Mouse (Mus musculus): ENCODE measurements around the gene Rdh8. TPM values are rescaled to one million over a fixed set of nuclear protein-coding genes. Genes with fewer than 3 reads are reported as not detected.

The Rdh8 gene
- not detected in 2 replicates for polyA plus RNA-seq (2016; fragmentation: Nextera tagmentation; extraction: Ambion mirVana)

DNA sequence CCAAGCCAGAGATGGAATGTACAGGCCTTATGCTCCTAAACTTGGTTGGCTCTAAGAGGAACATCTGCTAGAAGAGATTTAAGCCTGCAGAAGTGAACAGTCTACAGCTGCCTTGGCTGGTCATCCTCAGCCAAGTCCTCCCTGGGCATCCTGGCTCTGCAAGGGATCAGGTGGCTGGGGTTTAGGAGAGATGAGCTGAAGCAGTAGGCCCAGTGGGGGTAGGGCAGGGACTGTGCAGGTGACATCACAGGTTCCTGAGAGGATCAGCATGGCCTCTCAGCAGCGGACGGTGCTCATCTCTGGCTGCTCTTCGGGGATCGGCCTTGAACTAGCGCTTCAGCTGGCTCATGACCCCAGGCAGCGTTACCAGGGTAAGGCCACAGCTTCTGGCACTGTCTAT is at the start of gene Rdh8:
Gene Rdh8 (plus strand): TSS at position 268 of the 400 bp plus-strand sequence.
- WGBS: 84% methylated on average over 6 of the region's 6 CpGs
- peaks cover 13% of the 10 kb centered on the region for H3K4me1 ChIP-seq
- H3K9me3 ChIP-seq: no peaks in the 10 kb centered on the region
- H3K4me3 ChIP-seq: no peak within 1 kb of the TSS
- peaks cover 13% of the 10 kb centered on the region for H3K27me3 ChIP-seq (ENCODE audit: poor library complexity, severe bottlenecking)
- H3K27ac ChIP-seq: no peak within 1 kb of the TSS
- DNase-seq (ENCODE audit: extremely low spot score, low spot score): no peak
- no peaks in the 10 kb centered on the region for H3K36me3 ChIP-seq (replicated peaks)

DNA sequence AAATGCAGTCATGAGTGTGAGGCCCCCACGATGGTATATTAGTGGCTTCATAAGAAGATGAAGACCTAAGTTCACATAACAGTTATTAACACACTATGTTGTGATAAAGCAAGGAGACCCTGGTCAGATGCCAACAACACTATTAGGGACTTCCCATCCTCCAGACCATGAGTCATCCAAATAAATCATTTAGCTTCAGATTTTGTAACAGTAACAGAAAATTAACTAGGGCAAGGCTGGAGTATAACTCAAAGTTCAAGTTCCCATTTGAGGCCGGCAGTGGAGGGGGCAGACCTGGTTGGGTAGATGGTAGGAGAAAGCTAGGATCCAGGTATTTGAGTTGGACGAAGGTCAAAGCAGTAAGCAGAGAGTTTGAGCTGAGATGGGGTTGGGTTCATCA is 37.0 kb upstream of the Rdh8 start:
- no peaks in the 10 kb centered on the region for H3K36me3 ChIP-seq (replicated peaks)
- H3K4me3 ChIP-seq: no peak overlapping the region
- no peaks in the 10 kb centered on the region for H3K9me3 ChIP-seq
- DNase-seq (ENCODE audit: extremely low spot score, low spot score): no peak
- H3K4me1 ChIP-seq: peaks cover 4% of the 10 kb centered on the region
- H3K27ac ChIP-seq: no peak overlapping the region
- WGBS: 83% methylated on average over 3 of the region's 3 CpGs
- H3K27me3 ChIP-seq (ENCODE audit: poor library complexity, severe bottlenecking): no peaks in the 10 kb centered on the region

DNA sequence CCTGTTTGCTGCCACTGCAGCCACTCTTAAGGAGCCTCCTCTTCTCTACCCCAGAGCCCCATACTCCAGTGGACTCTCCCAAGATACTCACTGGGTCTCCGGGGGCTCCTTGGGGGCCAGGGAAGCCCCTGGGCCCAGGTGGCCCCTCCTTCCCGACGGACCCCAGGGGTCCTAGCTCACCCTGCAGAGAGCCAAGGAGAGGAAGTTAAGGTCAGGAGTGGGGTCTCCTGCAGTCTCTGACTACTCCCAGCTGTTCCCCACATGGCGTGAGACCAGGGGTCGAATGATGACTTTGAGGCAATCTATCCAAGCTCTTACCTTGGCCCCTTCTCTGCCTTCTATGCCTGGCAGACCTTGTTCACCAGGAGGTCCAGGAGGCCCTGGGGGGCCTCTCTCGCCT is 33.2 kb upstream of the Rdh8 start:
- Histone ChIP-seq H3K27ac (peak overlapping the region; percentile 57; the same call in 1 of the 2 replicates), H3K4me1 (peaks cover 5% of the 10 kb centered on the region), H3K4me3 (no peak overlapping the region), H3K36me3 (replicated peaks) (no peaks in the 10 kb centered on the region), H3K9me3 (peaks cover 4% of the 10 kb centered on the region; the same call in 1 of the 2 replicates), H3K27me3 (ENCODE audit: poor library complexity, severe bottlenecking) (no peaks in the 10 kb centered on the region)
- 74% methylated on average over 6 of the region's 6 CpGs for WGBS
- DNase-seq (ENCODE audit: extremely low spot score, low spot score): no peak

DNA sequence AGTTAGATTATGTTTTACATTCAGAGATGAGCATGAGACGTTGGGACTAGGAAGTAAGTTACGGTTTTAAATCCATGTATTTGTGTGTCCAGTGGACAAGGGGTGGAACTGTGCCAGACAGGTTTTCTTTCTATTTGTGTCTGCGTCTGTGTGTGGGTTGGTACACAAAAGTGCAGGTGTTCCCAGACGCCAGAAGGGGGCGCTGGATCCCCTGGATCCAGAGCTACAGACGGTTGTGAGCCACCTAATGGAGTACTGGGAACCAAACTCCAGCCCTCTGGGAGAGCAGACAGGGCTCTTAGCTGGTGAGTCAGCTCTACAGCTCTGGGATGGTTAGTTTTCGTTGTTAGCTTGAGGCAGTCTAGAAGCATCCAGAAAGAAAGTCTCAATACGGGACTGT is 30.3 kb upstream of the Rdh8 start:
- Histone ChIP-seq H3K36me3 (replicated peaks) (no peaks in the 10 kb centered on the region), H3K4me3 (no peak overlapping the region), H3K27me3 (ENCODE audit: poor library complexity, severe bottlenecking) (no peaks in the 10 kb centered on the region), H3K27ac (no peak overlapping the region), H3K9me3 (peaks cover 4% of the 10 kb centered on the region; the same call in 1 of the 2 replicates), H3K4me1 (peaks cover 17% of the 10 kb centered on the region)
- no peak for DNase-seq (ENCODE audit: extremely low spot score, low spot score)
- 78% methylated on average over 8 of the region's 8 CpGs for WGBS

DNA sequence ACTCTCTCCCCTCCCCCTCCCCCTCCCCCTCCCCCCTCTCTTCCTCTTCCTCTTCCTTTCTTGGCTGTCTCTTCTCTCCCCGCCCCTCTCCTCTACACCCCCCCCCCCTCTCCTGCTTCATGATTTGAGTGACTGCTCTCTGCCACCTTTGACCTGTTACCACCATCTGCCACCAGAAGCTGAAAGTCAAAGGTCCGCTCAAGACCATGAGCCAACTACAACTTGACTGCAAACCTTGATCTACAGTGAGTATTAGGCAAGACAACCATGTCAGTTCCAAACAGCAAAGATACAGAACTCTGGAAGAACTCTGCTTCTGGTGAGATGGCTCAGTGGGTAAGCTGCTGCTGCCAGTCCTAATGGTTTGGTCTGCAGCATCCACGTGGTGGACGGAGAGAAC is 28.7 kb upstream of the Rdh8 start:
- 77% methylated on average over 3 of the region's 4 CpGs for WGBS
- H3K4me3 ChIP-seq: no peak overlapping the region
- peaks cover 32% of the 10 kb centered on the region for H3K4me1 ChIP-seq
- H3K27me3 ChIP-seq (ENCODE audit: poor library complexity, severe bottlenecking): no peaks in the 10 kb centered on the region
- no peak for DNase-seq (ENCODE audit: extremely low spot score, low spot score)
- H3K36me3 ChIP-seq (replicated peaks): no peaks in the 10 kb centered on the region
- H3K9me3 ChIP-seq: peaks cover 4% of the 10 kb centered on the region; the same call in 1 of the 2 replicates
- H3K27ac ChIP-seq: 0 out of 2 replicates have a peak overlapping the region, but pooled peaks have one; percentile 12

DNA sequence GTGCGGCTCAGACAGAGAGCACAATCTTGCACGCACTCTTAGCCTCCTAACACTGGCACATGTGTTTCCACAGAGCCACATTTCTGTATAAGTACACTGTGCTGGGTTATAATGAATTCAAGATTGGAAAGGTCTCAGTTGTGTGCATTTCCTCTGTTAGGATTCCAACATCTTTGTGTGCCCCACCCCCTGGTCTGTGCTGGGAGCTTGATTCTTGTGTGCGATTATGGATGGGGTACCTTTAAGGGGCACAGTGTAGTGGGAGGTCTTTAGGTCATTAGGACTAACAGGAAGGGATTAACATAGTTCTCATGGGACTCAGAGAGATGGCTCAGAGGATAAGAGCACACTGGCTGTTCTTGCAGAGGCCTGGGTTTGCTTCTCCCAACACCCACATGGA is 28.0 kb upstream of the Rdh8 start:
- Histone ChIP-seq H3K4me3 (no peak overlapping the region), H3K4me1 (peaks cover 32% of the 10 kb centered on the region), H3K9me3 (peaks cover 4% of the 10 kb centered on the region; the same call in 1 of the 2 replicates), H3K36me3 (replicated peaks) (no peaks in the 10 kb centered on the region), H3K27ac (0 out of 2 replicates have a peak overlapping the region, but pooled peaks have one; percentile 12), H3K27me3 (ENCODE audit: poor library complexity, severe bottlenecking) (no peaks in the 10 kb centered on the region)
- 66% methylated on average over 3 of the region's 3 CpGs for WGBS
- DNase-seq (ENCODE audit: extremely low spot score, low spot score): no peak

DNA sequence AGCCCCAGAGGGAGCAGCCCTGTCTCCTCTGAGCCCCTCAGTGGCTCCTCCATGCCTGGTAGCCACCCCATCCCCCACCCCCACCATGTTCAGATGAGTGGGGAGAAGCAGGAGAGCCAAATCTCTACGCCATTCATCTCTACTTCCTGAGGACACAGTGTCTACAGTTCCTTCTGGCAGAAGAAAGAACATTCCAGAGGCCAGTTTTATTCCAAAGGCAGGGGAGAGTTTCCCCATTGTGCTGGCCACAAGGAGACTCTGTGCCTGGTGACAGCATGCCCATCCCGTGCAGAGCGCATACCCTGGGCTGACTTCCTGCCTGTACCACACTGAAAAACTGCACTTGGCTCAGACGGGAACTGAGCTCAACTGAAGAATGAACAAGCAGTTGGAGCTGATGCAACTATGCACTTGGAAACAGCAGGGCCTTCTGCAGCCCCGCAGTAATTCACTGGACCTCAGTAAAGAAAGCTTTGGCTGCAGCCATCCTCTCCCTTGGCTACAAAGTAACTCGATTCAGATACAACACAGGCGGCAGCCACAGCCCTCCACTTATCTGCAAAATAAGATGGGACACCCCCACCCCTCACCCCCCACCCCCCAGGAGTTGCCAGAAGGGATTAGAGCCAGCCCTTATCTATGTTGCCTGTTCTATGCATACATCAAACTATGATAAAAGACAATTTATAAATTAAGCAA is 24.0 kb upstream of the Rdh8 start:
- H3K36me3 ChIP-seq (replicated peaks): no peaks in the 10 kb centered on the region
- 0 out of 2 replicates have a peak overlapping the region, but pooled peaks have one; percentile 35 for H3K27ac ChIP-seq
- H3K9me3 ChIP-seq: no peaks in the 10 kb centered on the region
- H3K27me3 ChIP-seq (ENCODE audit: poor library complexity, severe bottlenecking): no peaks in the 10 kb centered on the region
- H3K4me1 ChIP-seq: peaks cover 32% of the 10 kb centered on the region
- no peak overlapping the region for H3K4me3 ChIP-seq
- 53% methylated on average over 7 of the region's 7 CpGs for WGBS
- no peak for DNase-seq (ENCODE audit: extremely low spot score, low spot score)

DNA sequence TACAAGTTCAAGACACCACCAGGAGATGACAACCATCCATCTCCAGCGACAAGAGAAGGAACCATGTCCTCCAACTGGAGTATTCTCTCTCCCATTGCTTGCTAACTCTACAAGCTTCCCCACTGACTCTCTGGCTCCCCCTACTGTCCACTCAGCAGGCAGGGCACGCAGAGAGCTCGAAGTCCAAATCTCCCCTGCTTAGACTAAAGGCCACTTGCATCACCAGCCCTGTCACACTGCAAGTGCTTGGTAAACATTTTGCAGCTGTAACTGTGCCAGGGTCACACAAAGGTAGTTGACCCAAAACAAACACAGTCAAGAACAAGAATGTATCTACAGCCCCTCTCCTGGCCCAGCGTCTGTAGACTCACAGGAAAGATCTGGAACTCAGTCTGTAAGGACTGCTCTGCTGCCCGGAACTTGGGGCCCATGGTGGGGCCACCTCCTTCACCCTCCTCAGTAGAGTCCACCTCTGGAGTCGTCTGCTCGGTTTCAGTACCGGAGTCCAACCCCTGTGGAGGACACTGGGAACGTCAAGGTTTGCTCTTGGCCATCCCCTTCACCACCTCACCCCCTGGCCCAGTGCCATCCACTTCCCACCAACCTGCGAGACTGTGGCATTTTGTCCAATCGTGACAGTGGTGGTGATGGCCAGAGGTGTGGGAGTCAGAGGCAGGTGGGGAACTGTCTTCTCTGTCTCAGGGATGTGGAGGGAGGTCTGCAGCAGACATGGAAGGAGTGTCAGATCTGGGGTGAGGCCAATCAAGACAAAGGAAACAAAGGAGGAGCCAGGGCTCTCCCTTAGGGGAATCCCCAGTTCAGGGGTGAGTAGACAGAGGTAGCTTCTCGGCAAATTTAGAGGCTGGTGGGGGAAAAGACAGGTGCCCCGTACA is 13.8 kb upstream of the Rdh8 start:
- Histone ChIP-seq H3K4me1 (0 out of 2 replicates have a peak, but pooled peaks cover 8% of the 10 kb centered on the region), H3K36me3 (replicated peaks) (no peaks in the 10 kb centered on the region), H3K27ac (no peak overlapping the region), H3K4me3 (no peak overlapping the region), H3K9me3 (peaks cover 10% of the 10 kb centered on the region), H3K27me3 (ENCODE audit: poor library complexity, severe bottlenecking) (peaks cover 8% of the 10 kb centered on the region; the same call in 1 of the 2 replicates)
- DNase-seq (ENCODE audit: extremely low spot score, low spot score): no peak
- WGBS: 79% methylated on average over 13 of the region's 13 CpGs

DNA sequence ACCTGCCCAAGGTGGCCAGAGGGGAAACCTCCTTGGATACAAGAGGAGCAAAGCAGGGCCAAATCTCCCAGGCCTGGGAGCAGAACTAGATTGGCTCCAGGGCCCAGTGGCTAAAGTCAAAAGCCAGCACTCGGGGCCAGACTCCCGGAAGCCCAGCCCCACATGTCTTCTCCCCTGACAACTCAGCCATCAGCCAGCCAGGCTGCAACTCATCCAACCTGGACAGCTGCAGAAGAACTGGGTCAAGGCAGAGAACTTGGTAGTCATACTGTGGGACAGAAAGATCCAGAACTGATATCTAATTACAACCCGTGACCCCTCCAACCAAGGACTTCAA is 13.2 kb upstream of the Rdh8 start:
- no peaks in the 10 kb centered on the region for H3K36me3 ChIP-seq (replicated peaks)
- WGBS: 87% methylated on average over 3 of the region's 3 CpGs
- peaks cover 10% of the 10 kb centered on the region for H3K9me3 ChIP-seq
- no peak overlapping the region for H3K27ac ChIP-seq
- peaks cover 8% of the 10 kb centered on the region for H3K27me3 ChIP-seq (ENCODE audit: poor library complexity, severe bottlenecking)
- no peak for DNase-seq (ENCODE audit: extremely low spot score, low spot score)
- no peak overlapping the region for H3K4me3 ChIP-seq
- H3K4me1 ChIP-seq: 0 out of 2 replicates have a peak, but pooled peaks cover 8% of the 10 kb centered on the region

DNA sequence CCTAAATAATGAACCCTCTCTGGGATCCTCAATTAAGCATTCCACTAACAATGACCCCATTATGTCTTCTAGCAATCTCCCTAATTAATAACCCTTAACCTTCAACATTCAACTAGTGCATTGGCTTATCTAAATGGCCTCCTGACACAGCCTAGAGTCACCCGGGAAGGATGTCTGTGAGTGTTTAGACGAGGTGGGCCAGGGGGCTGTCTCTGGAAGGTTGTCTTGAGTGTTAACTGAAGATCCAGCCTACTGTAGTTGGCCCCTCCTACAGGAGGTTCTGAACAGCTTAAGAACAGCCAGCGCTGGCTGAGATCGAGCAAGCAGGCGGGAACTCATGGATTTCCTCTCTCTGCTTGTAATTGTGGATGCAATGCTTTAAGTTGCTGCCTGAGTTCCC is 12.6 kb upstream of the Rdh8 start:
- Histone ChIP-seq H3K36me3 (replicated peaks) (no peaks in the 10 kb centered on the region), H3K4me3 (no peak overlapping the region), H3K27ac (no peak overlapping the region), H3K9me3 (peaks cover 10% of the 10 kb centered on the region), H3K27me3 (ENCODE audit: poor library complexity, severe bottlenecking) (peaks cover 8% of the 10 kb centered on the region), H3K4me1 (0 out of 2 replicates have a peak, but pooled peaks cover 8% of the 10 kb centered on the region)
- WGBS: 67% methylated on average over 5 of the region's 5 CpGs
- DNase-seq (ENCODE audit: extremely low spot score, low spot score): no peak

DNA sequence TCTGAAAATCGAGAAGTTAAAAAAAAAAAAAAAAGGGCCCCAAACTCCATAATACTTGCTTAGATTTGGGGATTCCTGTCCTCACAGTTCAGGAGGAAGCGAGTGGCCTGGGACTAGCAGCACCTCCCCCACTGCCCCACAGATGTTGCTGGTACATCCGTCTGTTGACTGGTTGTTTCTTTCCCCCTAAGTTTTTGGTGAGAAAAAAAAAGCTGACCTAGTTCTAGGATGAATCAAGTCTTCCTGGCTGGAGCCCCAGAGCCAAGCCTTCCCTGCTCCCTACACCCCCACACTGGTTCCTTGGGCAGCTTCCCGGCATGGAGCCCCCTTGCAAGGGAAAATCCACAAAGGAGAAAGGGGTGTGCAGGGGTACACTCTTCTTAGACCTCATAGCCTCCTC is 8.0 kb upstream of the Rdh8 start:
- Histone ChIP-seq H3K4me3 (no peak overlapping the region), H3K27me3 (ENCODE audit: poor library complexity, severe bottlenecking) (peaks cover 38% of the 10 kb centered on the region), H3K36me3 (replicated peaks) (no peaks in the 10 kb centered on the region), H3K27ac (no peak overlapping the region), H3K4me1 (peaks cover 26% of the 10 kb centered on the region), H3K9me3 (no peaks in the 10 kb centered on the region)
- WGBS: 56% methylated on average over 4 of the region's 4 CpGs
- DNase-seq (ENCODE audit: extremely low spot score, low spot score): no peak

DNA sequence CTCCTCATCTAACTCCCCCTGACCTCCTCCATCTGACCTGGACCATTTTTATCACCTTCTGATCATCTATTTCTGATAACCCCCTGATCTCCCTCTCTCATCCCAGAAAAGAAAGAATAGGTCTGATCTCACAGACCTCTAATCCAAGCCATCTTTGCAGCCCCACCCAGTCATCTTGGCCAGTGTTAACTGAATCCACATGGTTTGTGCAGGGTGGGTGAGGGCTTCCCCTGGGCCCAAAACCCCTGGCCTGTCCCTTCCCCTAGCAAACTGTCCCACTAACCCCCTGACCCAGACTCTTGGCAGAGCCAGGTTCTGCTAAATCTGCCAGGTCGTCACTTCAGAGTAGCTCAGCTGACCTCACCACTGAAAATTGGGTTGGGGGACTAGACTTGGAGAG is 7.5 kb upstream of the Rdh8 start:
- Histone ChIP-seq H3K27me3 (ENCODE audit: poor library complexity, severe bottlenecking) (peaks cover 38% of the 10 kb centered on the region), H3K27ac (no peak overlapping the region), H3K36me3 (replicated peaks) (no peaks in the 10 kb centered on the region), H3K4me1 (peaks cover 22% of the 10 kb centered on the region), H3K9me3 (no peaks in the 10 kb centered on the region), H3K4me3 (no peak overlapping the region)
- WGBS: 55% methylated on average over 1 of the region's 1 CpGs
- DNase-seq (ENCODE audit: extremely low spot score, low spot score): no peak

All from forebrain, embryonic 10.5 days (tissue).